Mouse (Mus musculus) myocyte (in vitro differentiated cells): ENCODE measurements around the gene Cuedc2. TPM values are rescaled to one million over a fixed set of nuclear protein-coding genes. Genes with fewer than 3 reads are reported as not detected.

Experiments used
- H3K27me3 ChIP-seq: one replicate; pipeline ENCODE4 v1.6.1; 2011; ENCODE audit not compliant: control insufficient read depth, insufficient read depth, insufficient read length
- H3K36me3 ChIP-seq: one replicate; pipeline ENCODE4 v1.6.1; 2011; ENCODE audit not compliant: control insufficient read depth, insufficient read depth
- H3K4me2 ChIP-seq: one replicate; pipeline ENCODE4 v1.6.1; 2011; ENCODE audit warnings: low read depth, control low read depth
- H3K4me3 ChIP-seq: one replicate; pipeline ENCODE4 v1.5.1; 2011; ENCODE audit warnings: mild to moderate bottlenecking, control low read depth, moderate library complexity
- H3K79me2 ChIP-seq: one replicate; pipeline ENCODE4 v1.6.1; 2011; ENCODE audit not compliant: control insufficient read depth, insufficient read depth
- H3ac ChIP-seq: one replicate; pipeline ENCODE4 v1.6.1; 2011; ENCODE audit not compliant: control insufficient read depth, insufficient read length
- CEBPB ChIP-seq: IDR thresholded peaks from 2 replicates; pipeline ENCODE4 v1.6.1; 2011; ENCODE audit warnings: mild to moderate bottlenecking, moderate library complexity; ENCODE audit not compliant: poor library complexity, insufficient read depth, severe bottlenecking
- E2F4 ChIP-seq: IDR thresholded peaks from one replicate; pipeline ENCODE4 v1.6.1; 2011; ENCODE audit warnings: mild to moderate bottlenecking, control low read depth, moderate library complexity; ENCODE audit not compliant: insufficient read depth
- MAX ChIP-seq: IDR thresholded peaks from one replicate; pipeline ENCODE4 v1.6.1; 2011; ENCODE audit warnings: low read depth, mild to moderate bottlenecking, control low read depth
- MYOD1 ChIP-seq, 3 experiments: IDR thresholded peaks; one replicate each; pipeline ENCODE4 v1.6.1; 2011; ENCODE audit warnings: control low read depth in 2 of 3, low read depth in 2 of 3, mild to moderate bottlenecking in 2 of 3, moderate library complexity in 1 of 3; ENCODE audit not compliant: insufficient read length in 2 of 3, control insufficient read depth in 1 of 3
- MYOG ChIP-seq, 3 experiments: IDR thresholded peaks; one replicate each; pipeline ENCODE4 v1.6.1; 2011; ENCODE audit warnings: control low read depth in 2 of 3, low read depth in 2 of 3, mild to moderate bottlenecking in 2 of 3; ENCODE audit not compliant: insufficient read length in 2 of 3, control insufficient read depth in 1 of 3, insufficient read depth in 1 of 3
- POLR2A ChIP-seq: IDR thresholded peaks from one replicate; pipeline ENCODE4 v1.6.1; 2011; ENCODE audit warnings: low read depth, mild to moderate bottlenecking, control low read depth, moderate library complexity; ENCODE audit not compliant: insufficient read length
- POLR2AphosphoS2 ChIP-seq: IDR thresholded peaks from one replicate; pipeline ENCODE4 v1.6.1; 2011; ENCODE audit warnings: low read depth, control low read depth; ENCODE audit not compliant: insufficient read length
- REST ChIP-seq: IDR thresholded peaks from one replicate; pipeline ENCODE4 v1.6.1; 2011; ENCODE audit warnings: mild to moderate bottlenecking, control low read depth, moderate library complexity; ENCODE audit not compliant: insufficient read depth, insufficient read length
- SRF ChIP-seq: IDR thresholded peaks from one replicate; pipeline ENCODE4 v1.6.1; 2011; ENCODE audit warnings: low read depth; ENCODE audit not compliant: control insufficient read depth, insufficient read length
- TCF12 ChIP-seq: IDR thresholded peaks from one replicate; pipeline ENCODE4 v1.6.1; 2011; ENCODE audit warnings: mild to moderate bottlenecking, control low read depth; ENCODE audit not compliant: poor library complexity, insufficient read depth, severe bottlenecking
- TCF3 ChIP-seq: IDR thresholded peaks from one replicate; pipeline ENCODE4 v1.6.1; 2011; ENCODE audit warnings: low read depth, control low read depth; ENCODE audit not compliant: insufficient read length
- USF1 ChIP-seq: IDR thresholded peaks from one replicate; pipeline ENCODE4 v1.6.1; 2011; ENCODE audit warnings: low read depth, mild to moderate bottlenecking, control low read depth, moderate library complexity
- polyA plus RNA-seq: library from polyadenylated mRNA; unstranded; fragments of >200 nt; fragmentation: generic; extraction: Trizol; gene quantifications from one replicate; pipeline ENCODE4 v1.2.1, GENCODE M21; 2012; ENCODE audit warnings: missing spikeins

The Cuedc2 gene
- polyA plus RNA-seq, 1 experiment = 165 TPM

GRCm38 (mm10) chr19:46316846-46317545 is 21.5 kb downstream of the Cuedc2 start:
- no peaks in the 10 kb centered on the region for H3K79me2 ChIP-seq
- no peak overlapping the region for H3K4me3 ChIP-seq
- no peak overlapping the region for H3ac ChIP-seq
- no peaks in the 10 kb centered on the region for H3K36me3 ChIP-seq
- H3K4me2 ChIP-seq = peak overlapping the region; percentile 18
- peaks cover 26% of the 10 kb centered on the region for H3K27me3 ChIP-seq
- no peak for TF ChIP-seq E2F4
- no peak for TF ChIP-seq MYOD1 (IDR thresholded peaks at IDR 0.05; ENCODE audit: control insufficient read depth in 1 of 3, insufficient read length in 2 of 3, low read depth in 2 of 3)
- TF ChIP-seq USF1 = no peak
- TF ChIP-seq SRF = no peak
- TF ChIP-seq POLR2AphosphoS2 = no peak
- TF ChIP-seq REST = no peak
- no peak for TF ChIP-seq TCF3
- no peak for TF ChIP-seq MAX
- no peak for TF ChIP-seq MYOG (IDR thresholded peaks at IDR 0.05; ENCODE audit: control insufficient read depth in 1 of 3, insufficient read depth in 1 of 3, insufficient read length in 2 of 3, low read depth in 2 of 3)
- no peak for TF ChIP-seq TCF12
- TF ChIP-seq POLR2A = no peak
- TF ChIP-seq CEBPB = no peak

- Histone ChIP-seq H3K4me2 (no peak overlapping the region), H3K27me3 (peaks cover 26% of the 10 kb centered on the region), H3K4me3 (no peak overlapping the region)
Measured at GRCm38 (mm10) chr19:46315752-46316610, 22.5 kb downstream of the Cuedc2 start.

GRCm38 (mm10) chr19:46314872-46315742 is 23.4 kb downstream of the Cuedc2 start:
- TF ChIP-seq MYOG (IDR thresholded peaks at IDR 0.05; ENCODE audit: control insufficient read depth in 1 of 3, insufficient read depth in 1 of 3, insufficient read length in 2 of 3, low read depth in 2 of 3) (no peak), POLR2AphosphoS2 (peak; percentile 44)

More at GRCm38 (mm10) chr19:46315752-46316610, 22.5 kb downstream of the Cuedc2 start:
- Histone ChIP-seq H3K79me2 (no peaks in the 10 kb centered on the region), H3ac (no peak overlapping the region), H3K36me3 (peaks cover under 1% of the 10 kb centered on the region)
- peak in 1 of 3 experiments; percentile 13 for TF ChIP-seq MYOG (IDR thresholded peaks at IDR 0.05; ENCODE audit: control insufficient read depth in 1 of 3, insufficient read depth in 1 of 3, insufficient read length in 2 of 3, low read depth in 2 of 3)
- TF ChIP-seq POLR2AphosphoS2 = peak; percentile 11
- TF ChIP-seq POLR2A = no peak
- peak in 2 of 3 experiments; percentile 36 to 67 for TF ChIP-seq MYOD1 (IDR thresholded peaks at IDR 0.05; ENCODE audit: control insufficient read depth in 1 of 3, insufficient read length in 2 of 3, low read depth in 2 of 3)

GRCm38 (mm10) chr19:46314151-46314601 is 24.3 kb downstream of the Cuedc2 start:
- Histone ChIP-seq H3K4me3 (no peak overlapping the region), H3K79me2 (no peaks in the 10 kb centered on the region), H3K27me3 (peaks cover 20% of the 10 kb centered on the region), H3K4me2 (no peak overlapping the region), H3ac (no peak overlapping the region), H3K36me3 (peaks cover 9% of the 10 kb centered on the region)
- TF ChIP-seq MAX (no peak), TCF12 (no peak), TCF3 (no peak), USF1 (no peak), MYOG (IDR thresholded peaks at IDR 0.05; ENCODE audit: control insufficient read depth in 1 of 3, insufficient read depth in 1 of 3, insufficient read length in 2 of 3, low read depth in 2 of 3) (no peak), POLR2AphosphoS2 (no peak), POLR2A (no peak), CEBPB (no peak), REST (no peak), MYOD1 (IDR thresholded peaks at IDR 0.05; ENCODE audit: control insufficient read depth in 1 of 3, insufficient read length in 2 of 3, low read depth in 2 of 3) (no peak), SRF (no peak), E2F4 (no peak)

More at GRCm38 (mm10) chr19:46314872-46315742, 23.4 kb downstream of the Cuedc2 start:
- H3K36me3 ChIP-seq = peaks cover 5% of the 10 kb centered on the region
- H3ac ChIP-seq = no peak overlapping the region
- no peaks in the 10 kb centered on the region for H3K79me2 ChIP-seq
- H3K4me2 ChIP-seq = no peak overlapping the region
- no peak overlapping the region for H3K4me3 ChIP-seq
- H3K27me3 ChIP-seq = peaks cover 20% of the 10 kb centered on the region
